Mouse (Mus musculus) liver, postnatal 0 days (tissue): ENCODE results near the gene Mtg2.

Source experiments
- CTCF ChIP-seq: sonication (generic); IDR thresholded peaks from 2 replicates; pipeline ENCODE4 v1.5.1; 2016; ENCODE audit warnings: antibody characterized with exemption, low read depth
- EP300 ChIP-seq: IDR thresholded peaks from 2 replicates; pipeline ENCODE4 v1.6.1; 2016; ENCODE audit warnings: antibody characterized with exemption, low read depth, mild to moderate bottlenecking

GRCm38 (mm10) chr2:180115279-180115678 is 44.9 kb downstream of the Mtg2 start:
- no peak for TF ChIP-seq EP300
- TF ChIP-seq CTCF: no peak
